Mouse (Mus musculus) retina, embryonic 14.5 days (tissue): ENCODE results near the gene 1700001F09Rik.
"Not testable (repeated sequence)": the region's sequence is repeated elsewhere in the genome, so short reads cannot be mapped to it uniquely, and the experiment has no call there.

ENCODE experiments used
- DNase-seq: peaks from one replicate; pipeline ENCODE4 v3.0.0-alpha.2; 2015; ENCODE audit warnings: low spot score

Gene 1700001F09Rik

DNA sequence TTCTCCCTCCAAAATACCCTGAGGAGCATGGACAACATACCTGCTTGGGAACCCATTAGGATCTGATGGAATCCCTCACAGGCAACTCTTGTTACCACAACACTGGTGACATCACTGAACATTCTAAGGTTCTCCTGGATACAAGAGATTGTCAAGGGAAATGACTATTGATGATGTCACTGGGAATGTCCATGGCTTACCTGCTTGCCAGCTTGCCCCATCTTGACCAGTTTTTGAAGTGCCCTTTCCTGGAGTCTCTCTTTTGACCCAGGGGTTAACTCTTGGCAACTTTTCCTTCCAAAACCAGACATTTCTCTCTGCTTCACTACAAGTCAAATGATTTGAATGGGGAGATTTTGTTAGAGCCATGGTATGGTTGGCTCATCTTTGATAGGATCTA, at the start of gene 1700001F09Rik:
Gene 1700001F09Rik (minus strand): TSS at position 101 of the 400 bp plus-strand sequence.
- not testable (repeated sequence) for DNase-seq

DNA sequence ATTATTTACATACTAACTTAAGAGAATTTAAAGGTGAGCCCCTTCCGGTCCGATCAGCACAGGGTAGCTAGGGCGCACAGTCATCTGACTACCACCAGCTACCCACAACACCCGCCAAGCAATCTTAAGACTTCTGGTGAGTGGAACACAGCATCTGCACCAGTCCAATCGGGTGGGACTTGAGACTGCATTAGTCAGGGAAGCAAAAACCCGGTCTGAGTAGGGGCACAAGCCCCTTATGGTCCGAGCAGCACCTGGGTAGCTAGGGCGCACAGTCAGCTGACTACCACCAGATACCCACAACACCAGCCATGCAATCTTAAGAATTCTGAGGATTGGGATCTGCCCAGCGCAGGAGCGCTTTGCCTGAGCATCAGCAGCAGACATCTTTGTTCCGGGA, 14.1 kb upstream of the 1700001F09Rik start:
- DNase-seq: not testable (repeated sequence)

DNA sequence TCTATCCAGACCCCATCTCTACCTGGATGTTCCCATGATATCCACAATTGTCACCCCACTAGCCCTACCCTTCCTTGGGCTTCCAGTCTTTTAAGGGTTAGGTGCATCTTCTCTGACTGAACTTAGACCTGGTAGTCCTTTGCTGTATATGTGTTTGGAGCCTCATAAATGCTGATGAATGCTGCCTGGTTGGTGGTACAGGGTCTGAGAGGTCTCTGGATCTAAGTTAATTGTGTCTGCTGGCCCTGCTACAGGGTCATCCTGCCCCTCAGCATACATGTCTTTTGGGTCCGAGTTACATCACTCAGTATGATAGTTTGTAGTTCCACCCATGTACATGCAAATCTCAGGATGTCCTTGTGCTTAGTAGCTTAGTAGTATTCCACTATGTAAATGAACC, 11.6 kb upstream of the 1700001F09Rik start:
- not testable (repeated sequence) for DNase-seq

DNA sequence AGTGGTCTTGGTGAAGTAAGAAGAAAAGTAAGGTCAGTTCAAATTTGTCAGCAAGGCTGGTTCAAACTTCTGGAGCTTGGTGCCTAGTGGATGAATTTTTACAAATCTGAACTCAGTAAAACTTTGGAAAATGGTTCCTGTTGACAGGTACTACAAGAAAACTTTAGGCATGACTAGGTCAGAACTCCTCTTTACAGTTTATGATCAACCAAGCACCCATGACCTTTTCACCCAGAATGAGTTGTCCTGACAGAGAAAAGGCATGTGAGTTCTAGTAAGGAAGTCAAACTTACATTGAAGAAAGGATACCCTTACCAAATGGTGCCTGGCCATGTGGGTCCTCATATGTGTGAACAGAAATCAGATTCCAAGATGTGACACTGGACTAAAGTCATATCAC, 9.9 kb upstream of the 1700001F09Rik start:
- DNase-seq: not testable (repeated sequence)

DNA sequence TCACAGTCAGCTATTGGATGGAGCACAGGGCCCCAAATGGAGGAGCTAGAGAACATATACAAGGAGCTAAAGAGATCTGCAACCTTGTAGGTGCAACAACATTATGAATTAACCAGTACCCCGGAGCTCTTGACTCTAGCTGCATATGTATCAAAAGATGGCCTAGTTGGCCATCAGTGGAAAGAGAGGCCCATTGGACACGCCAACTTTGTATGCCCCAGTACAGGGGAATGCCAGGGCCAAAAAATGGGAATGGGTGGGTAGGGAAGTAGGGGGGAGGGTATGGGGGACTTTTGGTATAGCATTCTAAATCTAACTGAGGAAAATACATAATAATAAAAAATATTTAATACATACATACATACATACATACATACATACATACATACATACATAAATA, 5.3 kb upstream of the 1700001F09Rik start:
- DNase-seq: not testable (repeated sequence)

DNA sequence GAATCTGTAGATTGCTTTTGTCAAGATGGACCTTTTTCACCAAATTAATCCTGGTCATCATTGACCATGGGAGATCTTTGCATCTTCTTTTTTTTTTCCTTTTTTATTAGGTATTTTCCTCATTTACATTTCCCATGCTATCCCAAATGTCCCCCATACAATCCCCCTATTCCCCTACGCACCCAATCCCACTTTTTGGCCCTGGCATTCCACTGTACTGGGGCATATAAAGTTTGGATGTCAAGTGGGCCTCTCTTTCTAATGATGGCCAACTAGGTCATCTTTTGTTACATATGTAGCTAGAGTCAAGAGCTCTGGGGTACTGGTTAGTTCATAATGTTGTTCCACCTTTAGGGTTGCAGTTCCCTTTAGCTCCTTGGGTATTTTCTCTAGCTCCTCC, 10.0 kb downstream of the 1700001F09Rik start:
- not testable (repeated sequence) for DNase-seq

DNA sequence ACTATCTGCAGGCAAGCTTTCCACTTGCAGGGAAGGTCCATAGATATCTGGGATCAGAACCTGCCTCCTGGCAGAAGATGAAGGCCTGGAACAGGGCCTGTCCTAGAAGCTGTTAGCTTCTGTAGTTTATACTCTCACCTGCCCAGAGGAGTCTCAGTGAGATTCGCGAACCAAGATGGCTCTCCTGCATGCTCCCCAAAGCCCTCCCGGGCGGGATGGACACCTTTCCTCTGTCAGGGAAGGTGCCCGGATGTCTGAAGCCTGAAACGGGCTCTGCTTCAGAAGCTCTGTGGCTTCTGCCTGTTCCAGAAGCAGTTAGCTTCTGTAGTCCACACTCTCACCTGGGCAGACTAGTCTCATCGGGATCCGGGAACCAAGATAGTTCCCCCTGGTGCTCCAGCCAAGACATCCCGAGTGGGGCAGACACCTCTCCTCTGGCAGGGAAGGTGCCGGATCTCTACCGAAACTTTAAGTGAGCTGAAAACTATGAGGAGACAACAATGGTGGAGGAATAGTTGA, 16.2 kb downstream of the 1700001F09Rik start:
- DNase-seq: not testable (repeated sequence)

DNA sequence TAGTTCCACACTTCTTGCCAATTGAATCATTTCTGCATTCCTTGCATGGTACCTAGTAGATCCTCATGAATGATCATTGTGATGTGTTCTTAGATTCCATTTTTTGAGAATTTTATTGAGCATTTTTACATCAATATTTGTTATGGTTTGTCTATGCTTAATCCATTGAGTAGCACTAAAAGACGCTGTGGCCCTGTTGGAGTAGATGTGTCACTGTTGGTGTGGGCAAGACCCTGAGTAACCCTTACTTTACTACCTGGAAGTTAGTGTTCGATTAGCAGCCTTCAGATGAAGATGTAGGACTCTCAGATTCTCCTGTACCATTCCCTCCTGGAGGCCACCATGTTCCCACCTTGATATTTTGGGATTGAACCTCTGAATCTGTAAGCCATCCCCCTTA, 19.0 kb downstream of the 1700001F09Rik start:
- DNase-seq: not testable (repeated sequence)

DNA sequence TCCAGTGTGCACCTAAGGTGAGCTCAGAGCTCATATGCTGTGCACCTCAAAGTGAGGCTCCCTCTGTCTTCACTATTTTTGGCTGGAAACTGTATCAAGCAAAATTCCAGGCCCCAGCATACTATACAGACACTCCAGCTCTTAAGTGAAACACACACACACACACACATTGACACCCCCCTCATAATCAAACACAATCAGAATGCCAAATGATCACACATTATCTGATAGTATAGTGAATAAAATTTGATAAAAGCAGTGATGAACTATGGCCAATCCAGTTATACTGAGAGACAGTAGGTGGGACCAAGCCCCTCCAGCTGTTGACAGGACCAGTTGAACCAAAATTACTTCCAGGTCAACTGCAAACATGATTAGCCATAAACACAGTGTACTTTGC, 28.1 kb downstream of the 1700001F09Rik start:
- not testable (repeated sequence) for DNase-seq

DNA sequence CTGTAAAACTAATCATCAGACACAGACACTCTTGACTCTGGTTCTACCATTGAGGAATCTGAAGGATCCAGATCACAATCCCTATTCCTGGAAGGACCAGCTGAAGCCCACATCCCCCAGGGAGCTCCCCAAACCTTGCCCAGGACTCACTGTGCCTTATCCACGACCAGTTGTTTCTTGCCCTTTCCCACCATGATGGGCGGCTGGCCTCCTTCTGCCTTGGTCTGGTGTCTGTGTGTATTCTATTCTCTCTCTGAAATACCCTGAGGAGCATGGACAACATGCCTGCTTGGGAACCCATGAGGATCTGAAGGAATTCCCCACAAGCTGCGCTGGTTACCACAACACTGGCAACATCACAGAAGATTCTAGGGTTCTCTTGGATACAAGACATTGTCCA, 54.1 kb downstream of the 1700001F09Rik start, which contains the start of gene Gm8127:
Gene Gm8127 (minus strand): TSS at position 330 of the 400 bp plus-strand sequence.
- DNase-seq: not testable (repeated sequence)
